Mouse (Mus musculus): ENCODE data around the gene Eid1.

GRCm38 (mm10) chr2:125702851-125703250, 30.0 kb downstream of the Eid1 start:
- TF ChIP-seq CTCF (IDR thresholded peaks at IDR 0.05; ENCODE audit: borderline replicate concordance, insufficient read depth, low read depth, low read length) (no peak), POLR2A (IDR thresholded peaks at IDR 0.05; ENCODE audit: borderline replicate concordance, insufficient read depth, low read length) (no peak)
